Mouse (Mus musculus) heart, adult 2 months (tissue): ENCODE results near the gene Ddost. TPM values are rescaled to one million over a fixed set of nuclear protein-coding genes. Genes with fewer than 3 reads are reported as not detected.

Experiments
- DNase-seq, 2 experiments: peaks; one replicate each; pipeline ENCODE4 v3.0.0; 2021
- H3K27ac ChIP-seq: fragments of 200-600 bp; 2 replicates; pipeline ENCODE4 v1.8.1; 2022
- H3K27me3 ChIP-seq: fragments of 200-500 bp; 2 replicates; pipeline ENCODE4 v1.6.1; 2012; ENCODE audit warnings: mild to moderate bottlenecking, low read length, inconsistent platforms, mixed read lengths; ENCODE audit not compliant: control insufficient read depth, insufficient read depth
- H3K36me3 ChIP-seq: fragments of 200-500 bp; 2 replicates; pipeline ENCODE4 v1.6.1; 2012; ENCODE audit warnings: low read length, inconsistent platforms; ENCODE audit not compliant: control insufficient read depth, insufficient read depth
- H3K4me1 ChIP-seq: fragments of 200-500 bp; 2 replicates; pipeline ENCODE4 v1.6.1; 2011; ENCODE audit warnings: low read length; ENCODE audit not compliant: control insufficient read depth, insufficient read depth
- H3K4me3 ChIP-seq: fragments of 200-600 bp; 2 replicates; pipeline ENCODE4 v1.8.1; 2022
- H3K79me2 ChIP-seq: fragments of 200-500 bp; replicated peaks from 2 replicates; pipeline ENCODE4 v1.6.1; 2012; ENCODE audit warnings: mild to moderate bottlenecking, inconsistent platforms, low read length, moderate library complexity, mixed read lengths; ENCODE audit not compliant: control insufficient read depth, insufficient read depth
- H3K9ac ChIP-seq: fragments of 200-500 bp; 2 replicates; pipeline ENCODE4 v1.6.1; 2012; ENCODE audit warnings: low read depth, mild to moderate bottlenecking, control low read depth, inconsistent platforms, low read length, mixed read lengths
- CTCF ChIP-seq: fragments of 200-600 bp; IDR thresholded peaks from 2 replicates; pipeline ENCODE4 v1.8.1; 2022; ENCODE audit warnings: antibody characterized with exemption, mild to moderate bottlenecking, moderate library complexity
- EP300 ChIP-seq: fragments of 200-500 bp; IDR thresholded peaks from 2 replicates; pipeline ENCODE4 v1.6.1; 2011; ENCODE audit warnings: low read depth, low read length, control low read depth; ENCODE audit not compliant: insufficient read depth
- POLR2A ChIP-seq: fragments of 200-500 bp; IDR thresholded peaks from 2 replicates; pipeline ENCODE4 v1.6.1; 2011; ENCODE audit warnings: mild to moderate bottlenecking, low read depth, low read length, control low read depth; ENCODE audit not compliant: insufficient read depth
- WGBS: fragments of 180-500 bp; shearing (Covaris S2); methylation state at CpG from one replicate; pipeline ENCODE4 v1.1.7; 2018; 5-methylcytosine and 5-hydroxymethylcytosine counted together
- intact Hi-C: fragments of 180-260 bp; cut with DNase I; formaldehyde crosslinking; loops from one replicate; pipeline ENCODE4 v1.15.1; 2025
- polyA plus RNA-seq: library from polyadenylated mRNA; depleted of rRNA; stranded (reverse); fragments of >200 nt; gene quantifications from 2 replicates; pipeline ENCODE4 v1.2.3, GENCODE M21; 2012
- total RNA-seq, 2 experiments: library from RNA; stranded (reverse); gene quantifications; 2 replicates each; pipeline ENCODE4 v1.2.3; 2021

Gene Ddost
- total and polyA plus RNA-seq, 3 experiments, result 63.2 to 84.4 (median 68.9) TPM

DNA sequence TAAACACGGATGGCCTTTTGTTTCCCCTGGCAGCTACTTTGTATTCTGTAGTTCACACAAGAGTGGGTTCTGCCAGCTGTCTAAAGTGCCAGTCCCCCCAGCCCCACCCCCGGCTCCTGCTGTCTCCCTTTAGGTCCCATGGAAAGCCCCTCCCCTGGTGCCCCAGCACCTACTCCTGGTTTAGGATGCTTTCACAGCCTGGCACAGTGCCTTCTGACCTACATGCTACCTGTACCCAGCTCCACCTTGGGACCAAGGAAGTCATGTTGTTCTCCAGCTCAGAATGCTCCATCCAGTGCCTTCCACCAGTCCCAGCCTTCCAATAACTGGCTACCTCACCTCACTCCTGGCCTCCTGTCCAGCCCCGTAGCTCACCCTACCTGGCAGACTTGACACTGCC lies 2.5 kb downstream of the Ddost start:
- H3K9ac ChIP-seq, result no peak overlapping the region
- DNase-seq, result no peak
- H3K4me3 ChIP-seq, result no peak overlapping the region
- no peak overlapping the region for H3K27ac ChIP-seq
- H3K36me3 ChIP-seq, result no peaks in the 10 kb centered on the region
- no peaks in the 10 kb centered on the region for H3K27me3 ChIP-seq
- H3K79me2 ChIP-seq, result no peaks in the 10 kb centered on the region
- peaks cover 2% of the 10 kb centered on the region; the same call in 1 of the 2 replicates for H3K4me1 ChIP-seq
- WGBS, result 89% methylated on average over 3 of the region's 3 CpGs
- intact Hi-C loops, result no loop called here
- TF ChIP-seq EP300, result no peak

GRCm38 (mm10) chr4:138307739-138308138 lies 3.2 kb downstream of the Ddost start:
- Histone ChIP-seq H3K27ac (no peak overlapping the region), H3K36me3 (no peaks in the 10 kb centered on the region), H3K4me1 (peaks cover 2% of the 10 kb centered on the region; the same call in 1 of the 2 replicates), H3K27me3 (no peaks in the 10 kb centered on the region), H3K9ac (no peak overlapping the region), H3K79me2 (no peaks in the 10 kb centered on the region), H3K4me3 (no peak overlapping the region)
- TF ChIP-seq CTCF (no peak), POLR2A (no peak), EP300 (no peak)
- intact Hi-C loops, result no loop called here
- no peak for DNase-seq
- 87% methylated on average over 12 of the region's 12 CpGs for WGBS

GRCm38 (mm10) chr4:138310311-138310910 lies 5.9 kb downstream of the Ddost start:
- 86% methylated on average over 19 of the region's 19 CpGs for WGBS

DNA sequence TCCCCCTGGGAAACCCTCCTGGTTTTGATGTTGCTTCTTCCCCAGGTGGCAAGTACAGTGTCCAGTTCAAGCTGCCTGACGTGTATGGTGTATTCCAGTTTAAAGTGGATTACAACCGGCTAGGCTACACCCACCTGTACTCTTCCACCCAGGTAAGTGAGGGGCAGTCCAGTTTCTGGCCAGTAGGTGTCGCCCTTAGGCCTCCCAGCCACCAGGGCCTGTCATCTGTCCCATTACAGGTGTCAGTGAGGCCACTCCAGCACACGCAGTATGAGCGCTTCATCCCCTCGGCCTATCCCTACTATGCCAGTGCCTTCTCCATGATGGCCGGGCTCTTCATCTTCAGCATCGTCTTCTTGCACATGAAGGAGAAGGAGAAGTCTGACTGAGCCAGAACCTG lies 7.1 kb downstream of the Ddost start:
- Histone ChIP-seq H3K9ac (no peak overlapping the region), H3K36me3 (no peaks in the 10 kb centered on the region), H3K4me3 (no peak overlapping the region), H3K79me2 (no peaks in the 10 kb centered on the region), H3K27me3 (no peaks in the 10 kb centered on the region), H3K27ac (no peak overlapping the region), H3K4me1 (no peaks in the 10 kb centered on the region)
- TF ChIP-seq EP300 (0 out of 2 replicates have a peak, but pooled peaks have one; percentile 15), POLR2A (no peak), CTCF (peak; percentile 87)
- peak in 1 of 2 experiments; percentile 63 for DNase-seq
- WGBS, result 55% methylated on average over 8 of the region's 8 CpGs
- intact Hi-C loops, result no loop called here

More at GRCm38 (mm10) chr4:138310311-138310910, 5.9 kb downstream of the Ddost start:
- no peaks in the 10 kb centered on the region for H3K79me2 ChIP-seq
- intact Hi-C loops, result no loop called here
- H3K27me3 ChIP-seq, result no peaks in the 10 kb centered on the region
- no peak overlapping the region for H3K27ac ChIP-seq
- no peak overlapping the region for H3K9ac ChIP-seq
- H3K4me3 ChIP-seq, result no peak overlapping the region
- H3K4me1 ChIP-seq, result peaks cover 2% of the 10 kb centered on the region; the same call in 1 of the 2 replicates
- TF ChIP-seq CTCF, result no peak
- TF ChIP-seq POLR2A, result no peak
- TF ChIP-seq EP300, result no peak
- DNase-seq, result no peak
- H3K36me3 ChIP-seq, result no peaks in the 10 kb centered on the region

- 85% methylated on average over 3 of the region's 3 CpGs for WGBS
- Histone ChIP-seq H3K4me1 (no peaks in the 10 kb centered on the region), H3K27me3 (no peaks in the 10 kb centered on the region), H3K4me3 (no peak overlapping the region), H3K27ac (no peak overlapping the region), H3K36me3 (no peaks in the 10 kb centered on the region), H3K9ac (no peak overlapping the region), H3K79me2 (no peaks in the 10 kb centered on the region)
- TF ChIP-seq EP300 (no peak), CTCF (no peak), POLR2A (no peak)
- intact Hi-C loops, result no loop called here
- DNase-seq, result no peak
Measured at GRCm38 (mm10) chr4:138312105-138312504, 7.6 kb downstream of the Ddost start.

- H3K27me3 ChIP-seq, result no peaks in the 10 kb centered on the region
- TF ChIP-seq EP300 (no peak), CTCF (no peak), POLR2A (no peak)
- no peaks in the 10 kb centered on the region for H3K4me1 ChIP-seq
- no peaks in the 10 kb centered on the region for H3K79me2 ChIP-seq
- 88% methylated on average over 11 of the region's 11 CpGs for WGBS
- no peak for DNase-seq
- no peak overlapping the region for H3K27ac ChIP-seq
- H3K36me3 ChIP-seq, result no peaks in the 10 kb centered on the region
- no peak overlapping the region for H3K4me3 ChIP-seq
- H3K9ac ChIP-seq, result no peak overlapping the region
- intact Hi-C loops, result no loop called here
Measured at GRCm38 (mm10) chr4:138313021-138313420, 8.5 kb downstream of the Ddost start.
